Mouse (Mus musculus) CD8-positive naive resting alpha-beta T cell, adult 2 months (primary cell): ENCODE results near the gene Smim23.

Experiments
- DNase-seq, 2 experiments: peaks; one replicate each; pipeline ENCODE4 v3.0.0; 2022; ENCODE audit warnings: low read depth in 2 of 2, low spot score in 2 of 2

Gene Smim23

GRCm38 (mm10) chr11:32781633-32782404 is 42.6 kb downstream of the Smim23 start:
- no peak for DNase-seq

DNA sequence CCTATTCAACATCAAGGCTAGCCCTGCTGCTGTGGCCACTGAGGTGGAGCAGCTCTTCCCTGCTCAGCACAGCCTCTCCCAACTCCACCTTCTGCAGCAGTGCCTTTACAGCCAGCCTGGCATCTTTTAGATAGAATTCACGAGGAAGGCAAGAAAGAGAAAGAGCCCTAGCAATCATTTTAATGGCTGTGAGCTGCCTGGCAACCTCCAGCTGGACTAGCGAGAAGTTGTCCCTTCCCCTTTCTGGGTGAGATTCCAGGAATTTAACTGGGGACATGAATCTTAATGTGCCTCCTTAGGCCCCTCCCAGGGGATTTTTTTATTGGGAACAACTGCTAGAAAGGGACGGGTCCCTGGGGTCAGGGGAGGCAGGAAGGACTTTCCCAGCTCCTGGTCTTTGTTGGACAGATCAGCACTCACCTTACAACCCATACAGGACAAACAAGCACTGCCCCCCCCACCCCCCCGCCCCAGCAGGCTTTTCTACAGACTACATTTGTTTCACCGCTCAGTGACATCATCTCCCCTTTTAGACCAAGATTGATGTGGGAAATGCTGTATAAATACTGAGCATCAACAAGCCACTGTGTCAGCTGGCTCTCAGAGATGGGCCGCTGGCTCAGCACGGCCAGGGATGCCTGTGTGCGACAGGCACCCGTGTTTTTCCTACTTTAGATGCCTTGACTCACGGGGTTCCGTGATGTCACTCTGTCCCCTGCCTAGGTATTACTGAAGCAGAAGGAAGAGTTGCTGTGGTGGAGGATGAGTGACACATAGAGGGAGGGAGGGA is 43.5 kb downstream of the Smim23 start:
- no peak for DNase-seq

DNA sequence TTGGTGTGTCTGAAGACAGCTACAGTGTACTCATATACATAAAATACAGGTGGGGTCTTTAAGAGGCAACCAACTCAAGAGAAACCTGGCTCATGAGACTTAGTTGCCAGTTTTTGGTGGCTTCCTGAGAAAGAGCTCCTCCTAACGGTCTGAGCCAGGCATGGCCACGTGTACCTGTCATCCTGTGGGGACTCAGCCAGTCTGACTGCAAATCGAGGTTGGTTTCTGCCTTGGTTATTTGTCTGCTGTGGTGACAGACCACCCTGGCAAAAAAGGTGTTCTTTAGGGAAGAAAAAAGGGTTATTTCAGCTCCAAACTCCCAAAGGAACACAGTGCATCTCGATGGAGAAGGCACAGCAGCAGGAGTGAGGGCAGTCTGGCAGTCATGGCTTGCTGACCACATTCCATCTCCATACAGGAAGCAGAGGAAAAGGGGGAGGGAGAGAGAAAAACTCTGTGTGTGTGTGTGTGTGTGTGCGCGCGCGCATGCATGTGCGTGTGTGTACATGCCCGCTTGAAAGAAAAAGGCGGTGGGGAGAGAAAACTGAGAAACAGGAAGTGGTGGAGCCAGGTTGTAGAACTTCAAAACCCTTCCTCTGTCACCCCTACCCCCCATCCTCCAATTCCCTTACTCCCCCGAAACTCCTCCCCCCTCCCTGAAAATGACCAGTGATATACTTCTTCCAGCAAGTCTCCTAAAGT is 55.6 kb downstream of the Smim23 start:
- DNase-seq, result peak; percentile 19 to 35
